Mouse (Mus musculus): ENCODE measurements around the gene Mtmr11. TPM values are rescaled to one million over a fixed set of nuclear protein-coding genes. Genes with fewer than 3 reads are reported as not detected.
"Not testable (repeated sequence)": the region's sequence is repeated elsewhere in the genome, so short reads cannot be mapped to it uniquely, and the experiment has no call there.

Mtmr11 gene
- polyA plus RNA-seq, 1 experiment from 2014 or later, result 11.6 TPM

DNA sequence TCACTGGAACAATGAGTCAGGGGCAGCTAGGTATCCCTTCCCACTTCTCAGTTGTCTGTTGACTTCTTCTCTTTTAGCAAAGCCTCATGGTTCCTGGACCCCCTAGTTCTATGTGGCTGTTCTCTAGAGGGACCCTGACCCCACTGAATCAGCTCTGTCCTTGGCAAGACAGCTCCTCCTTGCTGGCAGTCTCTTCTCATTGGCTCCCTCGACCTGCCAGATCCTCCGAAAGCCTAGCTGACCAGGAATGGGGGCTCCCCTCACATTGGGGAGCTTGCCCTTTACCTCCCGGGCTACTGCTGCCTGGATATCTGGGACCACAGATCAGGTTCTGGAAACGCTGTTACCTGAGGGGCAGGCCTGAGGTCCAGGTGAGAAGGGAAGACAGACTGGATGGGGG is 8.5 kb downstream of the Mtmr11 start:
- H3K4me2 ChIP-seq (replicated peaks), result no peak overlapping the region
- H3K27me3 ChIP-seq (ENCODE audit: control insufficient read depth, insufficient read depth, low read length), result no peaks in the 10 kb centered on the region
- DNase-seq (ENCODE audit: low spot score), result no peak
- peaks cover 24% of the 10 kb centered on the region for H3K4me1 ChIP-seq (replicated peaks; ENCODE audit: control insufficient read depth, insufficient read depth, low read length)
- no peak overlapping the region for H3K4me3 ChIP-seq (replicated peaks; ENCODE audit: low read length)
- peaks cover 16% of the 10 kb centered on the region for H3K36me3 ChIP-seq (replicated peaks; ENCODE audit: control insufficient read depth, insufficient read depth)
- H3K27ac ChIP-seq, result no peak overlapping the region
- ATAC-seq (ENCODE audit: low FRiP score), result no peak
- H3K9ac ChIP-seq, result no peak overlapping the region
- WGBS, result 93% methylated on average over 4 of the region's 4 CpGs
- no peaks in the 10 kb centered on the region for H3K9me3 ChIP-seq (ENCODE audit: control insufficient read depth, low read length)

- ATAC-seq (ENCODE audit: low FRiP score) (no peak), DNase-seq (ENCODE audit: low spot score) (no peak)
- peak overlapping the region; percentile 74 for H3K4me3 ChIP-seq (replicated peaks; ENCODE audit: low read length)
- H3K27ac ChIP-seq, result peak overlapping the region; percentile 98
- H3K9me3 ChIP-seq (ENCODE audit: control insufficient read depth, low read length), result no peaks in the 10 kb centered on the region
- H3K4me1 ChIP-seq (replicated peaks; ENCODE audit: control insufficient read depth, insufficient read depth, low read length), result peaks cover 24% of the 10 kb centered on the region
- peak overlapping the region; percentile 97 for H3K4me2 ChIP-seq (replicated peaks)
- WGBS, result 77% methylated on average over 10 of the region's 10 CpGs
- peak overlapping the region; percentile 89 for H3K9ac ChIP-seq
- no peaks in the 10 kb centered on the region for H3K27me3 ChIP-seq (ENCODE audit: control insufficient read depth, insufficient read depth, low read length)
- H3K36me3 ChIP-seq (replicated peaks; ENCODE audit: control insufficient read depth, insufficient read depth), result peaks cover 23% of the 10 kb centered on the region
These were observed 9.3 kb downstream of the Mtmr11 start for GRCm38 (mm10) chr3:96170976-96171545.

DNA sequence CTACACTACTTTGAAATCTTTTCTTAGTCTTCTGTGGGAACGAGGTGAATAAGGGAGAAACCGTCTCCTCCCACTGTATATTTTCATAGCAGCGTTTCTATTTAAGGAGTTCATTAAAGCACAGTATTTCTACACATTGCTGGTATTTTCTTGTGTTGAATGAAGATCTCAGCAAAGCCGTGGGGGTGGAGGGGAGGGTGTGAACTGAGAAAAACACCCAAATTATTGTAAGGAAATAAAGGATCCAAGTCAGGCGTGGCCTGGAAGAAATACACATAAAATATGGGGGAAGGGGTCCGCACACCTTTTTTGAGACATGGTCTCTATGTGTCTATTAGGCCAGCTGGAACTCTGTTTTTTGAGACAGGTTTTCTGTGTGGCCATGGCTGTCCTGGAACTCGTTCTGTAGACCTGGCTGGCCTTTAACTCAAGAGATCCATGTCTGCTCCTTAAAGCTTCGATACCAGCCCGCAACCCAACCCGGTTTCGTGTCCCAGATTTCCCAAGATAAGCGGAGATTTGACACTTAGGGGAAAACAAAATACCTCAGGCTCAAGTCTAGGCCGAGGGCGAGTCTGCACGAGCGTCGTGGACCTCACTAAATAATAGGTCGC is 9.9 kb downstream of the Mtmr11 start:
- H3K4me3 ChIP-seq (replicated peaks; ENCODE audit: low read length), result peak overlapping the region; percentile 74
- H3K27ac ChIP-seq, result peak overlapping the region; percentile 98
- DNase-seq (ENCODE audit: low spot score) (no peak), ATAC-seq (ENCODE audit: low FRiP score) (peak; percentile 9; the same call in 1 of the 2 replicates)
- peaks cover 30% of the 10 kb centered on the region for H3K36me3 ChIP-seq (replicated peaks; ENCODE audit: control insufficient read depth, insufficient read depth)
- H3K9me3 ChIP-seq (ENCODE audit: control insufficient read depth, low read length), result no peaks in the 10 kb centered on the region
- H3K4me1 ChIP-seq (replicated peaks; ENCODE audit: control insufficient read depth, insufficient read depth, low read length), result peaks cover 24% of the 10 kb centered on the region
- H3K27me3 ChIP-seq (ENCODE audit: control insufficient read depth, insufficient read depth, low read length), result no peaks in the 10 kb centered on the region
- 22% methylated on average over 18 of the region's 18 CpGs for WGBS
- peak overlapping the region; percentile 97 for H3K4me2 ChIP-seq (replicated peaks)
- peak overlapping the region; percentile 89 for H3K9ac ChIP-seq

DNA sequence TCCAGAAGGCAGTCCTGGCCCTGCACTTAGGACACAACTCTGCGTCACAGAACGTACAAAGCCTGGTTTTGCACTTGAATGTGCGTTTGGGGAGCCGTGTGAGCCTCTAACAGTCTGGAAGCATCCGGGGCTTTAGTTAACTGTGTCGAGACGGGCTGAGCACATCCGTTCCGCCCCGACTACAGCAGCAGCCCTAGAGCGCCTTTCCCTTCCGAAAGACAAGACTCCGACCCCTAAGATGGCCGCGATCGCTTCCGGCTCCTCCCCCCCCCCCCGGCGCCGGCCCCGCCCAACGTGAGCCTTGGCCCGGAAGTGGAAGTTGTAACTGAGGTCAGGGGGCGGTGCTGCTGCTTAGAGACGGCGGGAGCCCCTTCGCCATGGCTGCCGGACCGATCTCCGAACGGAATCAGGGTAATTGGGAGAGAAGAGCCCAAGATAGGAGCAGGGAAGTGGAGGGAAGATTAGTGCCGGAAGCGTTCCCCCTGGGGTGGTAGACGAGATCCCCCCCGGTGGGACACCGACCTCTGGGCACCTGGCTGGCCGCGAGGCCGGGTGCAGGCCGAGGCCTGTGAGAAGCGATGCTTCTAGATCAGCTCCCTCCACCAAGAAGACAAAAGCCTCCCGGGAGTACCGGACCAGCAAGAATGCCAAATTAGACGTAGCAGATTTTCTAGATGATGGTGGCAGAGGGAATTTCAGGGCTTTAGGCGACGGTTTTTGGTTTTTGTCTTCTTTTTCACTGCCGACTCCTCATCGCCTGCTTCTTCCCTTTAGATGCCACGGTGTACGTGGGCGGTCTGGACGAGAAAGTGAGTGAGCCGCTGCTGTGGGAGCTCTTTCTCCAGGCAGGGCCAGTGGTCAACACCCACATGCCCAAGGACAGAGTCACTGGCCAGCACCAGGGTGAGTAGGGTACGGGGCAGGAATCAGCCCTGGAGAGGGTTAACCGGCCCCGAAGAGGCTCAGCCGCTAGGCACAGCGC is 10.7 kb downstream of the Mtmr11 start, which contains the start of gene Sf3b4:
TSS of gene Sf3b4 (plus strand) at position 136 of the 982 bp plus-strand sequence.
- Histone ChIP-seq H3K36me3 (replicated peaks; ENCODE audit: control insufficient read depth, insufficient read depth) (peaks cover 38% of the 10 kb centered on the region), H3K4me1 (replicated peaks; ENCODE audit: control insufficient read depth, insufficient read depth, low read length) (peaks cover 24% of the 10 kb centered on the region), H3K9ac (peak within 1 kb of the TSS; percentile 89), H3K27me3 (ENCODE audit: control insufficient read depth, insufficient read depth, low read length) (no peaks in the 10 kb centered on the region), H3K4me2 (replicated peaks) (peak within 1 kb of the TSS; percentile 97), H3K4me3 (replicated peaks; ENCODE audit: low read length) (peak within 1 kb of the TSS; percentile 74), H3K9me3 (ENCODE audit: control insufficient read depth, low read length) (no peaks in the 10 kb centered on the region), H3K27ac (peak within 1 kb of the TSS; percentile 98)
- ATAC-seq (ENCODE audit: low FRiP score) (peak; percentile 93), DNase-seq (ENCODE audit: low spot score) (peak; percentile 92)
- under 1% methylated on average over 58 of the region's 58 CpGs for WGBS

DNA sequence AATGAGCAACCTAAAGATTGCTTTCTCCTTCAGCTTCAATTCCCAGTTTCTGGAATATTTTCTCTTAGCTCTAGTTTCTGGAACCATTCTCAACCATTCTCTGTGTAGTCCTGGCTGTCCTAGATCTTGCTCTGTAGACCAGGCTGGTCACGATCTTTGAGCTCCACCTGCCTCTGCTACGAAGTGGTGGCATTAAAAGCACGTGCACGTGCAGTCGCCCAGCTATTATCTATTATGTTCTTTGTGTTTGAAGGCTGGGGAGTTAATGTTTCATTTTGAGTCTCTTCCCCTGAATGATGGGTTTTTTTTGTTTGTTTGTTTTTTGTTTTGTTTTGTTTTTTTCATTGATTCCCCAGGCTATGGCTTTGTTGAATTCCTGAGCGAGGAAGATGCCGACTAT is 11.4 kb downstream of the Mtmr11 start:
- H3K36me3 ChIP-seq (replicated peaks; ENCODE audit: control insufficient read depth, insufficient read depth), result peaks cover 45% of the 10 kb centered on the region
- H3K9ac ChIP-seq, result peak overlapping the region; percentile 85
- peak overlapping the region; percentile 74 for H3K4me3 ChIP-seq (replicated peaks; ENCODE audit: low read length)
- peaks cover 24% of the 10 kb centered on the region for H3K4me1 ChIP-seq (replicated peaks; ENCODE audit: control insufficient read depth, insufficient read depth, low read length)
- H3K27ac ChIP-seq, result no peak overlapping the region
- no peak for ATAC-seq (ENCODE audit: low FRiP score)
- H3K27me3 ChIP-seq (ENCODE audit: control insufficient read depth, insufficient read depth, low read length), result no peaks in the 10 kb centered on the region
- H3K9me3 ChIP-seq (ENCODE audit: control insufficient read depth, low read length), result no peaks in the 10 kb centered on the region
- DNase-seq (ENCODE audit: low spot score), result no peak
- 39% methylated on average over 7 of the region's 7 CpGs for WGBS
- peak overlapping the region; percentile 97 for H3K4me2 ChIP-seq (replicated peaks)

GRCm38 (mm10) chr3:96174042-96174441 is 12.2 kb downstream of the Mtmr11 start:
- not testable (repeated sequence) for DNase-seq (ENCODE audit: low spot score); ATAC-seq (ENCODE audit: low FRiP score); H3K27me3 ChIP-seq (ENCODE audit: control insufficient read depth, insufficient read depth, low read length); H3K4me2 ChIP-seq (replicated peaks); H3K9ac ChIP-seq; H3K9me3 ChIP-seq (ENCODE audit: control insufficient read depth, low read length); H3K27ac ChIP-seq; H3K4me3 ChIP-seq (replicated peaks; ENCODE audit: low read length)
- peaks cover 24% of the 10 kb centered on the region for H3K4me1 ChIP-seq (replicated peaks; ENCODE audit: control insufficient read depth, insufficient read depth, low read length)
- H3K36me3 ChIP-seq (replicated peaks; ENCODE audit: control insufficient read depth, insufficient read depth), result peaks cover 48% of the 10 kb centered on the region
- 84% methylated on average over 4 of the region's 4 CpGs for WGBS

GRCm38 (mm10) chr3:96175251-96175650 is 13.4 kb downstream of the Mtmr11 start:
- Histone ChIP-seq H3K27ac (no peak overlapping the region), H3K27me3 (ENCODE audit: control insufficient read depth, insufficient read depth, low read length) (no peaks in the 10 kb centered on the region), H3K4me3 (replicated peaks; ENCODE audit: low read length) (no peak overlapping the region), H3K4me1 (replicated peaks; ENCODE audit: control insufficient read depth, insufficient read depth, low read length) (peaks cover 24% of the 10 kb centered on the region), H3K9ac (no peak overlapping the region), H3K36me3 (replicated peaks; ENCODE audit: control insufficient read depth, insufficient read depth) (peaks cover 48% of the 10 kb centered on the region), H3K9me3 (ENCODE audit: control insufficient read depth, low read length) (no peaks in the 10 kb centered on the region), H3K4me2 (replicated peaks) (no peak overlapping the region)
- 97% methylated on average over 6 of the region's 6 CpGs for WGBS
- DNase-seq (ENCODE audit: low spot score), result no peak
- ATAC-seq (ENCODE audit: low FRiP score), result no peak

DNA sequence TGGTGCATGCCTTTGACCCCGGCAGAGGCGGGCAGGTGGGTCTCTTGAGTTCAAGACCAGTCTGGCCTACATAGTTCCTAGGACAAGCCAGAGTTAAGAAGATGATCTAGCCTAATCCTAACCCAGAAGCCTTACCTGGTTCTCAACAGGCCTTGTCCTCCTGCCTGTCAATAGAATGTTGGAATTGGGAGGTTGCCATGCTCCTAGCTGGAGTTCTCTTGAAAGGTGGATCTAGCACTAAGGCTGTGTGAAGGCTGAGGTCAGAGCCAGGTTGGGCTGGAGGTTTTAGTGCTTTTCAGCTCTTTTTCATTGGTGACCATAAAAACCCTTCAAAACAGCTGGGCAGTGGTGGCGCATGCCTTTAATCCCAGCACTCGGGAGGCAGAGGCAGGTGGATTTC is 16.6 kb downstream of the Mtmr11 start:
- no peak for DNase-seq (ENCODE audit: low spot score)
- Histone ChIP-seq H3K27me3 (ENCODE audit: control insufficient read depth, insufficient read depth, low read length) (no peaks in the 10 kb centered on the region), H3K9ac (no peak overlapping the region), H3K36me3 (replicated peaks; ENCODE audit: control insufficient read depth, insufficient read depth) (peaks cover 48% of the 10 kb centered on the region), H3K9me3 (ENCODE audit: control insufficient read depth, low read length) (no peaks in the 10 kb centered on the region), H3K4me2 (replicated peaks) (no peak overlapping the region), H3K27ac (no peak overlapping the region), H3K4me3 (replicated peaks; ENCODE audit: low read length) (no peak overlapping the region), H3K4me1 (replicated peaks; ENCODE audit: control insufficient read depth, insufficient read depth, low read length) (peaks cover 25% of the 10 kb centered on the region)
- no peak for ATAC-seq (ENCODE audit: low FRiP score)
- 89% methylated on average over 4 of the region's 4 CpGs for WGBS

DNA sequence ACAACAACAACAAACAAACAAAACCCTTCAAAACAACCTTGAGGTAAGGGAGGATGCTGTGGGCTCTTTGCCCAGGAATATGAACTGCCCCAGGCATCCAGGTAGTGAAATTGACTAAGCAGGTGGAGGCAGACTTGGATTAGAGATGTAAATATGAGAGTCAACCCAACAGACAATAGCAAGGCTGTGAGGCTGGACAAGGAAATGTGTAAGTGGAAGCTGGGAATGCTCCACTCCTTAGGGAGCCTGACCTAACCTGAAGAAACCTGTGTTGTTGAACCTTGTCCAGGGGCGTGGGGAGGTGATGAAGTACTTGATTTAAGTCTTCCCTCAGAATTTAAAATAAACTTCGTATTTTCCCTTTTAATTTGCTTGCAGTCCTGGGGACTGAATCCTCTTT is 17.1 kb downstream of the Mtmr11 start:
- ATAC-seq (ENCODE audit: low FRiP score), result no peak
- Histone ChIP-seq H3K27ac (no peak overlapping the region), H3K9ac (no peak overlapping the region), H3K4me3 (replicated peaks; ENCODE audit: low read length) (no peak overlapping the region), H3K27me3 (ENCODE audit: control insufficient read depth, insufficient read depth, low read length) (no peaks in the 10 kb centered on the region), H3K4me2 (replicated peaks) (no peak overlapping the region), H3K36me3 (replicated peaks; ENCODE audit: control insufficient read depth, insufficient read depth) (peaks cover 45% of the 10 kb centered on the region), H3K9me3 (ENCODE audit: control insufficient read depth, low read length) (no peaks in the 10 kb centered on the region), H3K4me1 (replicated peaks; ENCODE audit: control insufficient read depth, insufficient read depth, low read length) (peaks cover 25% of the 10 kb centered on the region)
- WGBS, result 82% methylated on average over 2 of the region's 2 CpGs
- DNase-seq (ENCODE audit: low spot score), result no peak
